Mouse (Mus musculus) erythroblast, embryonic 14.5 days (primary cell): ENCODE measurements around the gene Nog. TPM values are rescaled to one million over a fixed set of nuclear protein-coding genes. Genes with fewer than 3 reads are reported as not detected.

ENCODE experiments used
- H3K27me3 ChIP-seq: 2 replicates; pipeline ENCODE4 v1.6.1; 2012; ENCODE audit warnings: inconsistent platforms; ENCODE audit not compliant: control insufficient read depth
- H3K36me3 ChIP-seq: 2 replicates; pipeline ENCODE4 v1.6.1; 2012; ENCODE audit warnings: mild to moderate bottlenecking, inconsistent platforms; ENCODE audit not compliant: control insufficient read depth
- H3K4me1 ChIP-seq: 2 replicates; pipeline ENCODE4 v1.6.1; 2012; ENCODE audit warnings: inconsistent platforms; ENCODE audit not compliant: control insufficient read depth
- H3K4me3 ChIP-seq: replicated peaks from 2 replicates; pipeline ENCODE3; 2012; ENCODE audit warnings: moderate library complexity, mild to moderate bottlenecking, inconsistent platforms
- H3K9me3 ChIP-seq: 2 replicates; pipeline ENCODE4 v1.6.1; 2012; ENCODE audit warnings: low read length, inconsistent platforms, mixed read lengths; ENCODE audit not compliant: control insufficient read depth
- GATA1 ChIP-seq: IDR thresholded peaks from 2 replicates; pipeline ENCODE4 v1.6.1; 2012; ENCODE audit warnings: low read length, inconsistent platforms, mixed read lengths
- TAL1 ChIP-seq: IDR thresholded peaks from 3 replicates; pipeline ENCODE4 v1.6.1; 2012; ENCODE audit warnings: low read length, inconsistent platforms, mixed read lengths
- polyA plus RNA-seq: library from polyadenylated mRNA; stranded (reverse); fragments of >175 nt; gene quantifications from 2 replicates; pipeline ENCODE4 v1.2.3, GENCODE M21; 2012

Nog gene
- polyA plus RNA-seq, 1 experiment: not detected

GRCm38 (mm10) chr11:89314374-89314773, 12.2 kb upstream of the Nog start:
- Histone ChIP-seq H3K27me3 (no peaks in the 10 kb centered on the region), H3K36me3 (no peaks in the 10 kb centered on the region), H3K4me1 (no peaks in the 10 kb centered on the region), H3K4me3 (no peak overlapping the region), H3K9me3 (no peaks in the 10 kb centered on the region)
- TF ChIP-seq GATA1: no peak
- TF ChIP-seq TAL1: no peak

- H3K9me3 ChIP-seq: no peaks in the 10 kb centered on the region
- no peak overlapping the region for H3K4me3 ChIP-seq
- no peaks in the 10 kb centered on the region for H3K4me1 ChIP-seq
- peaks cover 2% of the 10 kb centered on the region; the same call in 1 of the 2 replicates for H3K27me3 ChIP-seq
- no peaks in the 10 kb centered on the region for H3K36me3 ChIP-seq
- no peak for TF ChIP-seq TAL1
- TF ChIP-seq GATA1: no peak
Measured at GRCm38 (mm10) chr11:89312378-89312777, 10.2 kb upstream of the Nog start.

- Histone ChIP-seq H3K36me3 (no peaks in the 10 kb centered on the region), H3K4me3 (no peak overlapping the region), H3K9me3 (no peaks in the 10 kb centered on the region), H3K27me3 (peaks cover 10% of the 10 kb centered on the region), H3K4me1 (no peaks in the 10 kb centered on the region)
- TF ChIP-seq TAL1 (no peak), GATA1 (no peak)
Measured at GRCm38 (mm10) chr11:89310217-89310616, 8.1 kb upstream of the Nog start.

GRCm38 (mm10) chr11:89303421-89303820, 1.3 kb upstream of the Nog start:
- H3K4me1 ChIP-seq: no peaks in the 10 kb centered on the region
- no peaks in the 10 kb centered on the region for H3K36me3 ChIP-seq
- no peak overlapping the region for H3K4me3 ChIP-seq
- H3K9me3 ChIP-seq: peaks cover 4% of the 10 kb centered on the region; the same call in 1 of the 2 replicates
- TF ChIP-seq GATA1: no peak
- no peak for TF ChIP-seq TAL1
- peaks cover 73% of the 10 kb centered on the region for H3K27me3 ChIP-seq

GRCm38 (mm10) chr11:89302816-89303180, 666 bp upstream of the Nog start:
- Histone ChIP-seq H3K36me3 (no peaks in the 10 kb centered on the region), H3K9me3 (peaks cover 4% of the 10 kb centered on the region; the same call in 1 of the 2 replicates), H3K4me1 (no peaks in the 10 kb centered on the region), H3K27me3 (peaks cover 80% of the 10 kb centered on the region), H3K4me3 (no peak overlapping the region)
- TF ChIP-seq GATA1 (no peak), TAL1 (no peak)

- TF ChIP-seq GATA1: no peak
- TF ChIP-seq TAL1: no peak
- Histone ChIP-seq H3K27me3 (peaks cover 82% of the 10 kb centered on the region), H3K9me3 (peaks cover 4% of the 10 kb centered on the region; the same call in 1 of the 2 replicates), H3K36me3 (no peaks in the 10 kb centered on the region), H3K4me3 (no peak overlapping the region), H3K4me1 (no peaks in the 10 kb centered on the region)
Measured at GRCm38 (mm10) chr11:89301331-89302055, 639 bp downstream of the Nog start.

- Histone ChIP-seq H3K4me3 (no peak overlapping the region), H3K27me3 (peaks cover 81% of the 10 kb centered on the region), H3K9me3 (peaks cover 4% of the 10 kb centered on the region; the same call in 1 of the 2 replicates), H3K36me3 (no peaks in the 10 kb centered on the region), H3K4me1 (no peaks in the 10 kb centered on the region)
- TF ChIP-seq TAL1 (no peak), GATA1 (no peak)
Measured at GRCm38 (mm10) chr11:89299784-89300775, 2.1 kb downstream of the Nog start.

GRCm38 (mm10) chr11:89299116-89299783, 2.9 kb downstream of the Nog start:
- Histone ChIP-seq H3K9me3 (peaks cover 4% of the 10 kb centered on the region; the same call in 1 of the 2 replicates), H3K36me3 (no peaks in the 10 kb centered on the region), H3K4me1 (no peaks in the 10 kb centered on the region), H3K27me3 (peaks cover 76% of the 10 kb centered on the region), H3K4me3 (no peak overlapping the region)
- TF ChIP-seq TAL1: no peak
- TF ChIP-seq GATA1: no peak
